Mouse (Mus musculus) urinary bladder, postnatal 36 days (tissue): Measurements from ENCODE around the gene Sp100.
A peak's percentile ranks its signal among the peaks of the same experiment; 100 is the strongest.
"Not testable (repeated sequence)": the region's sequence is repeated elsewhere in the genome, so short reads cannot be mapped to it uniquely, and the experiment has no call there.

Experiments
- DNase-seq, 2 experiments: peaks; one replicate each; pipeline ENCODE4 v3.0.0; 2022; ENCODE audit warnings: low spot score in 2 of 2, mixed read lengths in 1 of 2

The Sp100 gene

DNA sequence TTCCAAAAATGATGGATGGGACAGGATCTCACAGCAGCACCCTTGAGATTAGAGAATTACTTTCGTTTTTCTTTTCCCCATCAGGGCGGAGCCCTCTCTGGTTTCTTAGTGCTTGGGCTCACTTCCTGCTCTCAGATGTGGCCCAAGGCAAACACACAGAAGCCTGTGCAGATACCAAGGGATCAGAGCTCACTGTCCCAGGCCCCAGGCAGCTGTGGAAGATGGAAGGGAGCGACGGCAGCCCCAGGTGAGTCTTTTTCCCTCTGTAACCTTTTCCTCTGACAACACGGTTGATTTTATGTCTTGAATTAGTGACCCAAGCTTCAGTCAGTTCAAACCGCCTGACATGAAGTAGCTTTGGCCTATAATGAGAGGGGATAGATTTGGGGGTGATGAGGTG, at the start of gene Sp100:
Sp100 (plus strand) TSS at position 108 of the 400 bp plus-strand sequence.
- DNase-seq = peak in 1 of 2 experiments; percentile 10

DNA sequence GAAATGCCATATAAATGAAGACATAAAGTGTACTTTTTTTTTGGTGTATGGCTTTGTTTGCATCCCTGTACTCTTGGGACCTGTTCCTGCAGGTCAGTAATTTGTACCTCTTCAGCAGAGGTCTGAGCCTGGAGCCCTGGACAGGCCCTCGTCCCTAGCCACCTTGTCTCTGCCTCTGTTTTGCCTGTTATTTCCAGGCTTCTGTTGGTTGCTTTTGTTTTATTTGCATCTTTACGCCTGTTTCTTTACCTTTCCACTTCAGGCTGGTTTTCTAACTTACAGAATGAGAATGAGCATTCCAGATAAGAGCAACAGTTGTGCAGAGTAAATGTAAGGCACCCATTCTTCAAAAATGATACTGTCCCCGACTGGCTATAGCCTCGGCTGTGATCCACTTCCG, 49.7 kb upstream of the Sp100 start, which contains the start of gene Sp140:
Sp140 (plus strand) TSS at position 301 of the 400 bp plus-strand sequence.
- not testable (repeated sequence) for DNase-seq

DNA sequence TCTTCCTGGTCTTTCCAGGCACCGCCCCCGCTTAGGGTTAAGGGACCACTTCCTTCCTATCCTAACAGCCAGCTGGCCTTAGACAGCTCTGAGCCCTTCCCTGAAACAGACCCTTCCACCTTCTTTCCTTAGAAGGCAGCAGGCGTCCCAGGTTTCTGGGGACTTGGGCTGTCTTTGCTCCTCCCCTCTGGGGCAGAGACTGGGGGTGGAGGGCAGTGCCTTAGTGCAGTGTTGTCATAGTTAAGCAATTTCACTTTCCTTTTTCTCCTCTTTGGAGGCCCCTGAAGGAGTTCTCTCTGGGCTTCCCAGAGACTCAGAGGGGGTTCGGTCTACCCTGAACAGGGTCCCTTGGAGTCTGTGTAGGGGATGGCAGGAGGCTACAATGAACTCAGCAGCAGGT, 49.0 kb upstream of the Sp100 start:
- peak in 1 of 2 experiments; percentile 34 for DNase-seq

DNA sequence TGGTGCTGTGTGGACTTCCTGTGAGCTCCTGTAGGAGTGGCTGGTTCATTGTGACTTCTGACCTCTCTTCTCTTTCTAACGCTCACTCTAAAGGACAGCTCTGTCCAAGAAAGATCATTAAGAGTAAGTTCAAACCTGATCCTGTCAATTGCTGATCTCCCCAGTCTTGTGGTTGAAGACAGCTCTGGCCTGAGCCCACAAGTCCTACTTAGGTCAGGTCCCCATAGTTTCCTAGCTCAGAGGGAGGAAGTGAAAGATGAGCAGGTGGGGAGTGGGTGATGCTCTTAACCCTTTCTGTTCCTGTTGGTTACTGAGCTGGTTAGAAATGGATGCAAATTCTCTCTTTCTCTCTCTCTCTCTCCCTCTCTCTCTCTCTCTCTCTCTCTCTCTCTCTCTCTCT, 45.4 kb upstream of the Sp100 start:
- DNase-seq = not testable (repeated sequence)

DNA sequence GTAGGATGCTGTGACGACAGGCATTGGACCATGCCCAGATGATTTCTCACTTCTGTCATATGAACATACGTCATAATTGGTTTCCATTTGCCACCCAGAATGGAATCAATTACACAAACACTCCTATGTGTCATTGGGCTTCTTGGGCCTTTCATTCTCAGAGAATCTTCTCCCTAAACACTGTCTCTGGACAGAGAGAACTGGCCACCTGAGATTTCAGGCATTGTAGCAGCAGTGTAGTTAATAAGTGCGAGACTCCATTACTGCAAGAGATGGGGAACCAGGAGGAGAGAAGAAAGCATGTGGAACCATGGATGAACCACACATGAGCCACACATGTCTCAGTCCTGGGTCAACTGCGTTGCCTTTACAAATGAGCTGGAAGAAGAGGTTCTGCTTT, 41.4 kb upstream of the Sp100 start:
- not testable (repeated sequence) for DNase-seq

DNA sequence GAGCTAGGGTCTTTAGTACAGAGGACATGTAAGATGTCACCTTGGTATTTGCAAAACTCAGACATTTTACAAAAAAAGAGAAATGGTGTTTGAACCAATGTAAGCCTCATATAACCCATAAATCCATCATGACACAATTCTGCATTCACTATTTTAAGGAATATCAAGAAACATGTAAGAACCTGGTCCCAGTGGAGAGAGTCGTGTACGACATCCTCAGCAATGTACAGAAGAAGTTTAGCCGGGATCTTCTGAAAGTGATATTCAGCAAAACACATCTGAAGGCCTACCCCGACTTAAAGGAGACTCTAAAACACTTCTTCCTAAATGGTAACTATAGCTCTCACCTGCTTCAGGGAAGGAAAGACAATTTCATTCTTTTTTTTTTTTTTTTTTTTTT, 39.2 kb upstream of the Sp100 start:
- DNase-seq = not testable (repeated sequence)

DNA sequence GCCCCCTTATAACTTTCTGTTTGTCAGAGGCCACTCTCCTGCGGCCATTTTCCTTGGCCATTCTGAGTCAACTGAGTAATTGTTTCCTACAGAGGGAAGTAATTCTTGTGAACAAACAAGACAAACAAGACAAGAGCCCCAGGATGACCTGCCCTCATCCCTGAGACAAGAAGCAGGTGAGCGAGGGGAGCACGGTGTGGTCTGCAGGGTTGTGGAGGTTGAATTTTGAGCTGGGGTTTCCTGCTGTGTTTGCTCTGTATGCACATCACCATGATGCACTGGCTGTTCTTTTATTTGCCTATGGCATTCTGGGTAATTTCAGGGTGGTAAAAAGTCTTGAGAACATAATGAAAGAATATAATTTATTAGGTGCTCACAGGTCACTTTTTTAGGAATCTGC, 34.7 kb upstream of the Sp100 start:
- not testable (repeated sequence) for DNase-seq

DNA sequence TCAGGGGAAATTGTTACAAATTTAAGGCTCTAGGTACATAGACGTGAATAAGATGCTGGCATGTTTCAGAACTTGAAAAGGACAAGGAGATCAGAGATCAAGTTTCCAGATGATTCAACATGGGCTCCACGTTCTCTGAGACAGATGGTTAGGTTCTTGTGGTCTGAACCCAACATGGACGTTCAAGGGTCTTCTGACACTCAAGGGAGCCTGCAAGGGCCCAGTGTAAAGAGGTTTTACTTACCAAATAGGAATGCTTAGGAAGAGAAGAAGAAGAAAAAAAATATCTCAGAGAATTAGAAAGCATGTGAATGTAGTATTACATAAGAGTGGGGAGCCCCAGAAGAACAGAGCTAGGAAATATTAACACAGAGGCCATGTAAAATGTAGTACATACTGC, 34.0 kb upstream of the Sp100 start:
- not testable (repeated sequence) for DNase-seq

DNA sequence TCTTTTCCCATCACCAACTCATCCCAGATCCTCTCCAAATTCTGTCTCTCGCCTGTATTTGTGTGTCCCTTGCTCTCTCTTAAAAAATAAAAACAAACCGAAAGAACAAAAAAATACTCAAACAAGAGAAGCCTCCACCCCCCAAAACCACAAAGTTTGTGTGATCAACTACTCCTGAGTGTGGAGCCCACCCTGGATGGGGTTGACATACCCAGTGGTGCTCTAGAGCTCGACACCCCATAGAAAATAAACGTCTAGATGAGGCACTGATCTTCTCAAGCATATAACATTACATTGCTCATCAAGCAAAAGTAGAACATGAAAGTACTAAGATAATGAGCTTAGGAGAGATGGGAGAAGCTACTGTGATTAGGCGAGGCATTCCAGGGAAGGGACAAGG, 32.6 kb upstream of the Sp100 start:
- DNase-seq = not testable (repeated sequence)

DNA sequence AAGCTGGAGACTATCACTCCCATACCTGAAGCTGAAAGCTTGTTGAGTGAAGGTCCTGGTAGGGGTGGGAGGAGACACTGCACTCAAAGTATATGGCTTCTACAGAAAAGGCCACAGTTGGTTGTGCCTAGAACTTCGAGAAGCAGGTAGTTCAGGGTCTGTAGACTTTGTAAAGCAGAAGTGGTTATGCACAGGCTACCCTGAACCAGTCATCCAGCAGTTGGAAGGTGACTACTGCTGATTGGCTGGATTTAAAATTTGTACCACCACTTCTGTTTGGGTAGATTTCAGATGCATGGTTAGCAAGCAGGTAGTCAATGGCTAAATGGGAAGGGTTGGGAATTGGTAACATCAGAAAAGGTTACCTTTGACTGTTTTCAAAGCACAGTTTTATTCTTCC, 31.1 kb upstream of the Sp100 start:
- not testable (repeated sequence) for DNase-seq

DNA sequence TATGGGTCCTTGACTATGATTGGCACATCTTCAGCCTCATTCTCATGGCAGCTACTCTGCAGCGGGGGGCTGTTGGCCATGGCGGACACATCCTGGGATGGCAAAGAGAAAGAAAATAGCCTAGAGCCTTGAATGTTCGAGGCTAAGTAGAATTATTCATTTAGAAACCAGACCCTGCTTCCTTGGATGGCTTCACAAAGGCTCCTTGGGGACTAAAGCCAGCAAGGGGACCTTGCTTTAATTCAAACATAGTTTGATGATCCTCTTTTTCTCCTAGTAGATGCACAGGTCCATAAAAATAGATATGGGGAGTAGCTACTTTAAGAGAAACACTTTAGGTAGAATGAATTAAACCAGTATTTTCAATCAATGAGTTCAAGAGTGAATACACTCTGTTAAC, 12.9 kb upstream of the Sp100 start:
- DNase-seq = not testable (repeated sequence)

DNA sequence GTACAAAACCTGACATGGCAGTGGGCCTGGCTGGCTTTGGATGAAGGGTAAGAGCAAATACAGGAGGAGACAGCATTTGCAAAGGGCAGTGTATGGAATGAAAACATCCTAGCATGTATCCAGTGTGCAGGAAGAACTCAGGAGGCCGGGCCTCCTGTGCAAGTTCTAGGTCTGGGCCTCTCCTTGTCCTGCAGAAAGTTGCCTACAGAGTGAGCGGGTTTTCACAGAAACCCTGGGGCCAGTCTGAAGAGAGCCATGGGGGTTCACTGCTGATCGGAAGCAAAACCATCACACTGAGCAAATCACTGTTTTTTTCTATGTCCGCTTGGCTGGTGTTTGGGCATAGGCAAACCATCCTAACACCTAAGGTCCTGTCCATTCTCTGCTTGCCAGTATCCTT, 11.6 kb upstream of the Sp100 start:
- DNase-seq = not testable (repeated sequence)

DNA sequence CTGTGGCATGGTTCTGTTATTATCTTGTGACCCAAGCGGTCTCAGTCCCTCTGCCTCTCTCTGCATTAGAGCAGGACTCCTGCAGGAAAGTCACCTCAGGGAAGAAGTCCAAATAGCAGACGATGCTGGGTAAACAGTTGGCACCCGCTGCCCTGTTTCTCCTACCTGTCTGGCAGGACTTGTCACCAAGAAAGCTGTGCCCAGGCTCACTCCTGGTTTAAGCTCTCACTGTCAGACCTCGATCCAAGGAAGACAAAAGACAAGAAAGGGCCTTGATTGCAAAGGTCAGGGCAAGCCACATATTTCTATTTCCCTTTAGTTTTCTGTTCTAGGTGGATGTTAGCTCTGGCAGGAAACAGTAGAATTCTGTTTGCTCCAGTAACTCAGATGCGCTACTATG, 736 bp downstream of the Sp100 start:
- not testable (repeated sequence) for DNase-seq

DNA sequence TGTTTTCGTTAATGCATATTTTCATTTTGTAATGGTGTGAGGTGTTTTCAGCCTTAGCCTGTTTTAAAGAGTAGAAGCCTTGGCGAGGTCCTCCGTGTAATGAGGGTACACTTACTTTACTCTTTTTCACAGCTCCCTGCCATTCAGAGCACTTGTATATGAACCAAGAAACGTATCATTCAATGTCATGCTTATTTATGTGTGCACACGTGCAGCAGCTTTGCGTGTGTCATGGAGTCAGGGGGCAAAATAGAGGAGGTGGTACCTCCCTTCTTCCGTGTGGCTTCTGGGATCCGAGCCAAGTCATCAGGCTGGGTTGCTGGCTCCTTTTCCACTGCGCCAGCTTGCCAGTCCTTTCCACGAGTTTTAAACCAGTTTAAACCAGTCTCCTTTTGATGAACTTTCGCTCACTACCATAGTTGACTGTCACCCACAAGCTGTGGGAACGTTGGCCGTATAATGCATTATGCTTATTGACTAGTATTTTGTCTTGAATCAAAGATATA, 2.0 kb downstream of the Sp100 start:
- not testable (repeated sequence) for DNase-seq

DNA sequence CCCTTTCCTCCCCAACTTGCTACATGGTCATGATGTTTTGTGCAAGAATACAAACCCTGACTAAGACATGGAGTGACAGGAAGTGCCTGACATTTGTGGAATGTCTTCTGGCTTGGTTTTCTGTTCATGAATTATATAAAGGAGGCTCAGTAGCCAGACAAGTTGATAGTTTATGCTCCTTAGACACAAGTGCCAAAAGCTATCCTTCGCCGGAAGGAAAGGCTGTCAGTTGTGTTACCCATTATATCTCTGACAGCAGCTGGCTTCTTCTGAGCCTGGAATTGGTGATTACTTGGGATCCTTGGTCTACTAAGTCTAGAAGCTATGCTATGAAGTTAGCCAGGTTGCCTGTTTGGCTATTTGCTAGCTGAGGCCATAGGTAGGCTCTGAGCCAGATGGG, 7.4 kb downstream of the Sp100 start:
- not testable (repeated sequence) for DNase-seq

DNA sequence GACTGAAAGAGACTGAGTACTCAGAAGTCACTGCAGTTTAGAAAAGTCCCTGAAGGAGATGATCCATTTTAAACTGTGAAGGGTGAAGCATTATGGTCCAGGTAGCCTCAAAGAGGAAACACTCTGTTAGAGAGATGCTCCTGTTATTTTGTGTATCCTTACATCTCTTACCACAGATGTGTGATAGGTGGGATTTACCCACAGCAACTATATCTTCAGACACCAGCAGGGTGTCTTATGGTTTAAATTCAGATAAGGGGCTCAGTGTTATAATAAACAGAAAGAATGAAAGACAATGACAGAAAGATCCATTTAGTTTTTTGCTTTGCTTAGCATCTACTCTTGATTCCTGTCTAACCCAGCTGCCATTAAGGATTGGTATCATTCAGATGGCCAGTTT, 14.5 kb downstream of the Sp100 start:
- no peak for DNase-seq

DNA sequence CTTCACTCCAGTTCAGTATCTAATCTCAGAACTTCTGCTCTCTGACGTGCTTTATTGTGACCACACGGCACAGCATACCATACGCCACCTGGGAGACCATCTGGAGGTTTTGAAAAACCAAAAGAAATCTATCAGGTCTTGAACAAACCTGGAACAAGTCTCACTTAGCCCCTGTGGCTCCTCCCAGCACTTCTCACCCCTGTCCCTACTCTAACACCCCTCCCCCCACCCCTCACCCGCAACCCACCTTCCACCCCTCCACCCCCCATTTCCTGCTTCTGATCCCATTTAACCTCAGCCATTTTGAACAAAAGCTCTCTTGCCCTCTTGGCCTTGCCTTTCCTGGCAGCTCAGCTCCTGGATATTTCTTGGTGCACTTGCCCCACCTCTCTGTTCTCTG, 30.4 kb downstream of the Sp100 start:
- DNase-seq = no peak

DNA sequence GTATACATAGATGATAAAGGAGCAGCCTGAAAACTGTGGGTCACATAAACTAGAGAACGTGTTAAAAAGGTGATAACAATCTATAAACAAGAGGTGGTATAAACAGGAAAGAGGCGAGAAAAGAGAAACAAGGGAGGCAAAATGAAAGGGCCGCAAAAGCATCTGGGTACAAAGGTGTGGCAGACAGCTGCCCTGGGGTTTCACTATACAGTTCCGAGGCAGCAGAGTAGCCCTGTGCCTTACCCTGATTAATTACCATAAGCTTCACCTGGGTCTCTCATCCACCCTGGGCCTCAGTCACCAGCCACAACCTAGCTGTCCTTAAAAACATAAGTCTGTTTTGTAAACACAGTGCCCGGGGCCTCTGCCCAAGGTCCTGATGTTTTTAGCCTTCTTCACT, 36.9 kb downstream of the Sp100 start:
- DNase-seq = no peak

DNA sequence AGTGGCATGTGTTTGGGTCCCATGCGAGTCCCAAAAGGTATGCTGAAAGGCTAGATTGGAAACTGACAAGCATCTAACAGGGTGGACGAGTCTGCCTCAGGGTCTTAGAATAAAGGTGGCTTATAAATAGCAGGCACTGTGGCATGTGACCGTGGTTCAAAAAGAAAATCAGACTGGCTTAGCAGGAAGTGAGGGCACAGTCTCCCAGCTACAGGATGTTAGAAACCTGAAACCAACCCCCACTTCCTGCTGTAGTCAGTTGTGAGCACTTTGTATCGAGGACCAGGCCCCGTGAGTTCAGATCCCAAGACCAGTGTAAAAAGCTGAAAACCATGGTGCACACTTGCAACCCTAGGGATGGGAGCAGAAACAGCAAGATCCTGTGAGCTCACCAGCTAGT, 37.6 kb downstream of the Sp100 start:
- no peak for DNase-seq

DNA sequence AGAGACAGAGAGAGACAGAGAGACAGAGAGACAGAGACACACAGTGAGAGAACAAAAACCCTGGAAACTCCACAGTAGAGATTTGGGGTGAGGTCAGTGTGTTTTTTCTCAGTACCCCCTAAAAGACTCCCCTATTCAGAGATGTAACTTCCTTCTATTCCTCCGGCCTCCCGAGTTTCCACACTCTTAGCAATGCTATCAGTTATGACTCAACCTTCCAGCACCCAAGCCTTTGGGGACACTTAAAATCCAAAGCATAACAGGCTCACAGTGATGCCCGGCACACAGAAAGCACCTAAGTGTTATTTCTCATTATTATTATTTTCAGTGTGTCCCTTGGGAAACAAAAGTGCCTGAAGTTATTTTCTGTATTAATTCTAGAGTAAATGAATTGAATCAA, 40.8 kb downstream of the Sp100 start:
- no peak for DNase-seq

DNA sequence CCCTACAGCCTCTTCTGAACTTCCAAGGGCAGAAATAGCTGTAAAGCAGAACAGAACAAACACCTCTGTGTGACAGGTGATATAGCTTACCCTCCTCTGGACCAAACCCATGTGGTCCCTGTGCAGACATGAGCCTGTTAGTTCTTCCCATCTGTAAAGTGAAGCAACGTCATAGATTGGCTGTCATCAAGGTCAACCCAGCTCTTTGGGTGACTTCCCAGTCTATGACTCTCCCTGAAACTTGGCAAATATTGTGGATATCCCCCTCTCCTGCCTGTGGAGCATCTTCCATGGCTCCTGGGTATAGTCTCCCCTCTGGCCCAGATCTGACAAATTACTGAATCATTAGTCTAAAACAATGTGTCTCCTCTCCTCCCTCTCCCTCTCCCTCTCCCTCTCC, 42.5 kb downstream of the Sp100 start:
- no peak for DNase-seq

DNA sequence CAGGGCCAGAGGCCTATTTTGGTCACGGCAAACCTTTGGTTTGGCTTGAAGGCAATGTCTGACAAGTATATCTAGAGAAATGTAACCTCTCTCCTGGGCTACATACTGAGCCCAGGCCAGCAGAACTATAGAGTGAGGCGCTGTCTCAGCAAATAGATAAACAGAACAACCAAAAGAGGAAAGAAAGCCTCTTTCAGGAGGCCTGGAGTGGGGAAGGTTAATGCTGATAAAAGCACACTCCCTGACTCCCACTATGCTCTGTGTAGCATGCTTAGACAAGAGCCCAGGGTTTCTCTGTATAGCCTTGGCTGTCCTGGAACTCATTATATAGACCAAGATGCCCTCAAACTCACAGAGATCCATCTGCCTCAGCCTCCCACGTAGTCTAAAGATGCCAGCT, 43.5 kb downstream of the Sp100 start:
- no peak for DNase-seq

DNA sequence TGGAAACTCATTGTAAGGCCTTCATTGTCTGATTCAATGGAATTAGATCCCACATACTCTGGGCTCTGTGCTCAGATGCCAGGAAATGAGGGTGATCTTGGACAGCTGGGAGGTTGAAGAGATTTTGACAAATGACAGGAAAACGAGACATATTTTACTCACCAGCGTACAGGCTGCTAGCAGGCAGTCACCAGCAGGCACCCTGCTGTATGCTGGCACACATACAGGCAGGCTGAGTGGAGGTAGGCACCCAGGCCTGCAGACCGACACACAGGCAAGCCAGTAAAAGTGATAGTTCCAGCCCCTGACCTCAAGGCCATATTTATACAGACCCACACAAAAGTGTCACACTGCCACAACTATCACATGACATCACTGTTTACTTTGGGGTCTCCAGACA, 45.9 kb downstream of the Sp100 start:
- no peak for DNase-seq

DNA sequence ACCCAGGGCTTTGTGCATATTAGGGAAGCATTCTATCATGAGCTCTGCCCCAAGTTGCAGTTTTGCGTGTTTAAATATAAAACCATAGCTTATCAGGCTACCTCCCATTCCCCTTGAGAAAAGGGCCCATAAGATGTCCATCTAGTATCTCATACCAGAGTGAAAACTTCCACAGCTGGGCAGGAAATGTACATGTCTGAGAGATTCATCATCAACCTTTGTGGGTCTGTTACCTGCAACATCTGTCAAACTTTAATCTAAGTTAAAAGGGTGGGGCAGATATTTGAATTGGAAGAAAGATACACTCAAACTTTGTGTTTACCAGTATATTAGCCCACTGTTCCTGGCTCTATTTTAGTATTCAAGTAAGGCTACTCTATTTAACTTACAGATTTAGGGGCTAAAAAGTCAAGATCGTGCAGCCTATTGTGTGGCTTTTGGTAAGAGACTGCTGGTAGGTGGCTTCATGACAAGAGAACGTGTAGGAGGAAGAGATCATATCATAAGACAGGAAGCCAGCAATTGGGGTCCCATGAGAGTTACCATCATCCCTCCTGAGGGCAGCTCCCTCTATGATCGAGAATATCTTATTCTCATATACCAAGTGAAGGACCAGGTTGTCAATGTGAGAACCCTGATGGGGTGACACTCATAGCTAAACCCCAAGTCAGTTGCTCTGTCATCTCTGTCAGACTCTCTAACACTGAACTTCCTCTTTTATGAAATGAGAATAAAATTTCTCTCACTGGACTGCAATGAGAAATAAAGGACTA, 48.1 kb downstream of the Sp100 start:
- no peak for DNase-seq
